In the genomic region with DNA sequence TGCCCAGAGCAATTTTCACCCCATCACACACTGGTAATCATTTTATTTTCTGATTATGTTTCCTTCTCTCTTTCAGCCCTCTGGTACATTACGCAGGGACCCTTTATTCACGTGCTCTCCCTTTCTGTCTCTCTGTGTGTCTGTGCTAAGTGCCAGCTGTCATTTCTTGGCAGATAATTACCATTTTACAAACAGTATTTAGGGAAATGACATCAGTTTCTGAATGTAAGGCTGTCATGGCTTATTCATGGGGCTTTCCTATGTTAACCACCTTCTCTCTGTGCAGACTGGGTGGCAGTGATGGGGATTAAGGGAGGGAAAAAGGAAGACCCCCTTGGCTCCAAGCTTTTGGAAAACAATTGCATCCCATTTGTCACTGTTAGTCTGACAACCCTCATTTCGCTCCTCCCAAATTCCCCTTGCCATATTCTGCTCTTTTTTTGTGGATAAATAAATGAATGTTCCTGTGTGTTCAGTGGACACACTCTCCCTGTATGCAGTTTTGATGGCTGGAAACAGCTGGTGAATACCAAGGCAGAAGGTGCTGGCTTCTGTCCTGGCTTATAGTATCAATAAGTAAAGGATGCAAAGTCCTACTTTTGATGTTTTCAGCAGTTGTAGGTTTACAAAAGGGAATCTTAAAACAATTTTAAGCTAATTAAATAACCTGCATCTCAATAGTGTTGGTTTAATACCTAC, we compare ENCODE assay signal across 13 mouse cellular contexts.
DNase-seq lines count a peak whose midpoint lies in the region; ATAC-seq and TF ChIP-seq lines count a peak whose summit lies in the region.
"Had no signal": no experiment of that assay in that cellular context is flagged by ENCODE, and none has a peak within 500 bp of the region (broad histone marks: within the 10 kb centered on the region; RNA-seq: fewer than 3 reads in every experiment).

No protein-coding gene starts in this region.

- WGBS in lung, adult 2 months, result 48% methylated on average over 3 of the region's 3 CpGs
- WGBS in forebrain, postnatal 0 days, result 18% methylated on average over 3 of the region's 3 CpGs
- 30% methylated on average over 3 of the region's 3 CpGs for WGBS in neural tube, embryonic 15.5 days
- 65% methylated on average over 3 of the region's 3 CpGs for WGBS in kidney, adult 2 months

- peak; percentile 94 for ATAC-seq in forebrain, postnatal 0 days
- no peak for ATAC-seq in neural tube, embryonic 15.5 days (ENCODE audit: low FRiP score)

- DNase-seq in lung, postnatal 10 days, result peak; percentile 5
- DNase-seq in lung, adult 2 months, result no peak
- peak; percentile 59 for DNase-seq in forebrain, postnatal 0 days
- peak; percentile 16 to 32 for DNase-seq in layer of hippocampus, postnatal 10 days (ENCODE audit: low spot score in 2 of 2)
- DNase-seq in testis, postnatal 14 days (ENCODE audit: low spot score), result no peak
- DNase-seq in kidney, adult 2 months, result no peak
- DNase-seq: adrenal gland, adult 2 months; cerebellum, adult 18-20 months; kidney, postnatal 4 days; thymus, postnatal 25 days had no signal

- no peaks in the 10 kb centered on the region for H3K4me1 ChIP-seq in lung, adult 2 months (ENCODE audit: control insufficient read depth, insufficient read depth, low read length)
- 0 out of 2 replicates have a peak, but pooled peaks cover 6% of the 10 kb centered on the region for H3K4me1 ChIP-seq in forebrain, postnatal 0 days (ENCODE audit: insufficient read depth)
- H3K4me1 ChIP-seq in neural tube, embryonic 15.5 days, result peaks cover 3% of the 10 kb centered on the region; the same call in 1 of the 2 replicates
- no peaks in the 10 kb centered on the region for H3K4me1 ChIP-seq in kidney, adult 2 months (ENCODE audit: control insufficient read depth, insufficient read depth, low read length)
- H3K4me1 ChIP-seq: limb, embryonic 13.5 days; neural tube, embryonic 12.5 days had no signal

- H3K9ac ChIP-seq in forebrain, postnatal 0 days, result no peak overlapping the region
- no peak overlapping the region for H3K9ac ChIP-seq in neural tube, embryonic 15.5 days (replicated peaks)
- H3K9ac ChIP-seq: limb, embryonic 13.5 days; neural tube, embryonic 12.5 days had no signal

- TF ChIP-seq CTCF in lung, adult 2 months (IDR thresholded peaks at IDR 0.05; ENCODE audit: insufficient read depth, low read length), result no peak
- TF ChIP-seq CTCF in forebrain, postnatal 0 days (IDR thresholded peaks at IDR 0.05; ENCODE audit: low read depth), result no peak
- no peak for TF ChIP-seq CTCF in kidney, adult 2 months (conservative IDR thresholded peaks at IDR 0.05; ENCODE audit: insufficient read depth, insufficient read length, low read depth, low read length)

- no peak overlapping the region for H3K4me2 ChIP-seq in forebrain, postnatal 0 days (ENCODE audit: low read depth)
- no peak overlapping the region for H3K4me2 ChIP-seq in neural tube, embryonic 15.5 days
- H3K4me2 ChIP-seq: limb, embryonic 13.5 days; neural tube, embryonic 12.5 days had no signal

- no peak for TF ChIP-seq POLR2A in lung, adult 2 months (IDR thresholded peaks at IDR 0.05; ENCODE audit: borderline replicate concordance, extremely low read depth, low read depth, low read length)
- no peak for TF ChIP-seq POLR2A in kidney, adult 2 months (IDR thresholded peaks at IDR 0.05; ENCODE audit: low read depth, low read length)

- no peaks in the 10 kb centered on the region for H3K36me3 ChIP-seq in forebrain, postnatal 0 days (ENCODE audit: insufficient read depth)
- no peaks in the 10 kb centered on the region for H3K36me3 ChIP-seq in neural tube, embryonic 15.5 days
- no peaks in the 10 kb centered on the region for H3K36me3 ChIP-seq in kidney, adult 2 months (ENCODE audit: control insufficient read depth, insufficient read depth, low read length)
- H3K36me3 ChIP-seq: limb, embryonic 13.5 days; neural tube, embryonic 12.5 days had no signal

- no peaks in the 10 kb centered on the region for H3K9me3 ChIP-seq in forebrain, postnatal 0 days (ENCODE audit: low read length)
- H3K9me3 ChIP-seq in neural tube, embryonic 15.5 days (replicated peaks), result no peaks in the 10 kb centered on the region
- H3K9me3 ChIP-seq: limb, embryonic 13.5 days; neural tube, embryonic 12.5 days had no signal

- no peaks in the 10 kb centered on the region for H3K27me3 ChIP-seq in forebrain, postnatal 0 days (ENCODE audit: insufficient read depth, low read length)
- H3K27me3 ChIP-seq in neural tube, embryonic 15.5 days (replicated peaks), result no peaks in the 10 kb centered on the region
- H3K27me3 ChIP-seq in kidney, adult 2 months (replicated peaks; ENCODE audit: control insufficient read depth, insufficient read depth, low read length), result no peaks in the 10 kb centered on the region
- H3K27me3 ChIP-seq: limb, embryonic 13.5 days; neural tube, embryonic 12.5 days had no signal

- H3K4me3 ChIP-seq in lung, adult 2 months (replicated peaks; ENCODE audit: extremely low read depth, low read depth, low read length), result no peak overlapping the region
- H3K4me3 ChIP-seq in forebrain, postnatal 0 days (ENCODE audit: low read depth, low read length), result no peak overlapping the region
- H3K4me3 ChIP-seq in neural tube, embryonic 15.5 days (replicated peaks), result no peak overlapping the region
- H3K4me3 ChIP-seq in kidney, adult 2 months (ENCODE audit: insufficient read depth, low read depth, low read length), result no peak overlapping the region
- H3K4me3 ChIP-seq: limb, embryonic 13.5 days; neural tube, embryonic 12.5 days had no signal

- peak overlapping the region; percentile 10; the same call in 1 of the 2 replicates for H3K27ac ChIP-seq in forebrain, postnatal 0 days (ENCODE audit: low read depth, low read length)
- H3K27ac ChIP-seq in neural tube, embryonic 15.5 days (replicated peaks), result peak overlapping the region; percentile 37; the same call in 1 of the 2 replicates
- no peak overlapping the region for H3K27ac ChIP-seq in kidney, adult 2 months (ENCODE audit: insufficient read depth, low read depth, low read length)
- H3K27ac ChIP-seq: limb, embryonic 13.5 days; neural tube, embryonic 12.5 days had no signal

Comparison
In these comparisons a context has a peak if more than half of its experiments do, and no peak if none do; other contexts are left out.
1. DNase-seq: peak in lung, postnatal 10 days (single experiment), forebrain, postnatal 0 days (single experiment) and layer of hippocampus, postnatal 10 days (2 of 2); none in lung, adult 2 months (single experiment), testis, postnatal 14 days (single experiment) and kidney, adult 2 months (single experiment).